Mouse (Mus musculus) cortical plate, adult 2 months (tissue): Measurements from ENCODE around the gene Cgnl1.

ENCODE experiments used
- CTCF ChIP-seq: fragments of 200-500 bp; IDR thresholded peaks from 2 replicates; pipeline ENCODE4 v1.5.1; 2011; ENCODE audit warnings: mild to moderate bottlenecking, control low read depth, low read length; ENCODE audit not compliant: insufficient read depth; ENCODE audit errors: extremely low read depth
- POLR2A ChIP-seq: fragments of 200-500 bp; IDR thresholded peaks from 2 replicates; pipeline ENCODE4 v1.6.1; 2011; ENCODE audit warnings: mild to moderate bottlenecking, low read length, control low read depth; ENCODE audit not compliant: insufficient read depth; ENCODE audit errors: extremely low read depth

GRCm38 (mm10) chr9:71628921-71629320, 142.5 kb downstream of the Cgnl1 start:
- TF ChIP-seq POLR2A (no peak), CTCF (no peak)
